Mouse (Mus musculus) olfactory bulb, adult 2 months (tissue): ENCODE measurements around the gene Myog.

Source experiments
- CTCF ChIP-seq: fragments of 200-500 bp; IDR thresholded peaks from 2 replicates; pipeline ENCODE4 v1.5.1; 2012; ENCODE audit warnings: low read depth, mild to moderate bottlenecking, low read length, moderate library complexity; ENCODE audit not compliant: insufficient read depth
- POLR2A ChIP-seq: fragments of 200-500 bp; IDR thresholded peaks from 2 replicates; pipeline ENCODE4 v1.6.1; 2012; ENCODE audit warnings: mild to moderate bottlenecking, low read depth, low read length, moderate library complexity; ENCODE audit not compliant: insufficient read depth

DNA sequence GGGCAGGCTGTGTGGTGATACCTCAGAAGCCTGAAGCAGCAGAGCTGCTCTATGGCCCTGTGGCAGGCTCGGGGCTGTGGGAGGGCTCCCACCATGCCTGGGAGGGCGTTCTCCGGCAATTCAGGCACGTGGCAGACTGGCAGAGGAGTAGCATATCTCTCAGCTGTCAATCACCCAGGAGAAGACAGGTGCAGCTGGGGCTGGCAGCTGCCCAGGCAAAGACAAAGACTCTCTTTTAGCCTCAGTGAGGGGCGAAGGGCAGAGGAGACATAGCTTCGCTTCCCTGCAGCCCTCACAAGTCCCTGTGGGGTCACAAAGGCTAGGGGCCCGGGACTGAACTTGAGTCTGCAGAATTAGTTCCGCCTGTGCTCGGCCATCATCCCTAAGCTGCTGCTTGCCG is 17.6 kb downstream of the Myog start:
- TF ChIP-seq CTCF, result no peak
- no peak for TF ChIP-seq POLR2A
